Mouse (Mus musculus): ENCODE data around the gene Hist1h2bm. TPM values are rescaled to one million over a fixed set of nuclear protein-coding genes. Genes with fewer than 3 reads are reported as not detected.
"Not testable (repeated sequence)": the region's sequence is repeated elsewhere in the genome, so short reads cannot be mapped to it uniquely, and the experiment has no call there.

Hist1h2bm gene
- polyA plus RNA-seq, 1 experiment from 2014 or later, result 6.4 TPM

DNA sequence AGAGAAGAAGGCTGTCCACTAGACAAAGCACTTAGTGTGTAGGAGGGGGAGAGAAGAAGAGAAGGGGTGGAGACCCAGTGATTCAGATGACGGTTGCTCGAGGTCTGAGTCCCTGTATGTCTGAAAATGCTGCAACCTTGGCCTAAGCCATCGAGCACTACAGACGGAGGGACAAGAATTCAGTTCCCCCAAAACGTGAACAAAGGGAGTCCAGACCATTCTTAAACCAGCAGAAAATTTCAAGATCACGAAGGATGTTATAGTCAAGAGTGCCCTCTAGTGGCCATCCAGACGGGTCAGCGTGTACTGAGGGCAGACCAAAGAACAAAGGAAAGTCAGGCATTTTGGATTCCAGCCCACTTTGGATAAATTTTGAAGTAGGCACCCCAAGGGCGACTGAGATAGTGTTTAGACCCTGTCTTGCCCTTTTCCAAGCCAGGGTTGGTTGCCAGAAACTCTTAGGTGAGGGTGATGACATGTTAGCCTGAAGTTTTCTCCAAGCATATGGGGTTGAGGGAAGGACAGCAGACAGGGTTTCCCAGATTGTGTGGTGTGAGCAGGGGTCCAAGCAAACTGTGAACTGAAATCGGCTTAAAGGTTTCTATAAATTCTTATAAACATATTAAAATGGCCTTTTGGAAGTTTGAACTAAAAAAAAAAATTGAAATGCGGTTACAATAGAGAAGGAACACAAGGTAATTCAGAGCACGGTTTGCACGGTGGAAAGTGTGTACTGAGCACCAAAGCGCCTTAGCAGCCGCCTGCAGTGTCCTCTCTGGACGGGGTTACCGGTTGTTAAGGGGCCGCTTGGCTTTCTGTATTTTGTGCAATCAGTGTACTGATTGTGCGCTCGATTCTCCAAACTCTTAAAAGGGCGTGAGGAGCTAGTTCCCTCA, 12.4 kb downstream of the Hist1h2bm start:
- Histone ChIP-seq H3K4me1 (peaks cover 33% of the 10 kb centered on the region), H3K9ac (peak overlapping the region; percentile 77), H3K27ac (peak overlapping the region; percentile 95), H3K4me2 (peak overlapping the region; percentile 77), H3K4me3 (peak overlapping the region; percentile 62), H3K36me3 (no peaks in the 10 kb centered on the region), H3K9me3 (replicated peaks) (no peaks in the 10 kb centered on the region), H3K27me3 (replicated peaks) (no peaks in the 10 kb centered on the region)
- WGBS (ENCODE audit: insufficient replicate concordance), result under 1% methylated on average over 21 of the region's 21 CpGs
- ATAC-seq, result peak; percentile 62

DNA sequence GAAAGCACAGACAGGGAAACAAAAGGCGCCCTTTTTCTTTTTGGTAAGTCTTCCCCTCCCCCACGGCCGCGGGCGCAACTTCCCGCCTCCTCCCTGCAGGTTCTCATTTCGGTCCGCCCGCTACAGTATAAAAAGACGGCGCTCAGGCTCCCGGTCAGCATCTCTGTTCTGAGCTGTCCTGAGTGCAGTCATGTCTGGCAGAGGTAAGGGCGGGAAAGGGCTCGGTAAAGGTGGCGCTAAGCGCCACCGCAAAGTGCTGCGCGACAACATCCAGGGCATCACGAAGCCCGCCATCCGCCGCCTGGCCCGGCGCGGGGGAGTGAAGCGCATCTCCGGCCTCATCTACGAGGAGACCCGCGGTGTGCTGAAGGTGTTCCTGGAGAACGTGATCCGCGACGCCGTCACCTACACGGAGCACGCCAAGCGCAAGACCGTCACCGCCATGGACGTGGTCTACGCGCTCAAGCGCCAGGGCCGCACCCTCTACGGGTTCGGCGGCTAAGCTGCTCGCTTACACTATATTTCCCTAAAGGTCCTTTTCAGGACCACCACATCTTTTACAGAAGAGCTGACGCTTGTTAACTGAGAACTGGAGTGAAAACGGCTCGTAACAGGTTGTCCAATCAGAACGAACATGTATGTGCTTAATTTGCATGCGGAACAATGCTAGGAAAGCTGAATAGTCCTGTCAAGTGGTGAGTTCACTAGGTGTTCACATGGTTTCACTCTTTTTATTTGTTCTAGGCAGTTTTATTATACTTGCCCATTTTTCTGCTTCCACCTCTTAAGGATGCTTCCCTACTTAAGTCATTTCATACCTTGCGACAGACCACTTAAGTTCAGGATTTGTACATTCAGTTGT, 13.3 kb downstream of the Hist1h2bm start, which contains the start of gene Hist1h4j:
Gene Hist1h4j, plus strand, starts transcription at position 159 of the 862 bp plus-strand sequence.
- peak within 1 kb of the TSS; percentile 77 for H3K4me2 ChIP-seq
- H3K9ac ChIP-seq, result peak within 1 kb of the TSS; percentile 77
- not testable (repeated sequence) for H3K27me3 ChIP-seq (replicated peaks); H3K9me3 ChIP-seq (replicated peaks); H3K36me3 ChIP-seq
- ATAC-seq, result peak; percentile 91
- peak within 1 kb of the TSS; percentile 95 for H3K27ac ChIP-seq
- peak within 1 kb of the TSS; percentile 62 for H3K4me3 ChIP-seq
- peaks cover 39% of the 10 kb centered on the region for H3K4me1 ChIP-seq
- under 1% methylated on average over 48 of the region's 56 CpGs for WGBS (ENCODE audit: insufficient replicate concordance)

DNA sequence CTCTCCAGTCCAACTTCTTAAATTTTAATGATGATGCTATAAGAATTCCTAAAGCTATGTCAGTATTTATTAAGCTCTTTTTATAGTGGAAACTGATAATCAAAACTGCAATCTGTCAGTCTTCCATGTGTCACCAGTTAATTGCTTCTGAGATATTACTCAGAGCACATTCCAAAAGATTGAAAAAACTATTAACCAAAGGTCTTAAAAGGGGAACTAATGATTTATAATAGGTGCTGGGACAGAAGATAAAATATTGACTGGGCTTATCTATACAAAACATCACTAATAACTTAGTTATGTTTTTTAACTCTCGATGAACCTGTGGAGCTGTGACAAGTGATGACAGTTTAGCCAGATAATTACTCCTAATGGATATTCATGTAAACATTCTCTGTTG, 23.2 kb downstream of the Hist1h2bm start:
- Histone ChIP-seq H3K36me3 (peaks cover 4% of the 10 kb centered on the region), H3K27ac (no peak overlapping the region), H3K27me3 (replicated peaks) (no peaks in the 10 kb centered on the region), H3K4me1 (peaks cover 29% of the 10 kb centered on the region), H3K9ac (no peak overlapping the region), H3K9me3 (replicated peaks) (no peaks in the 10 kb centered on the region), H3K4me3 (no peak overlapping the region), H3K4me2 (no peak overlapping the region)
- ATAC-seq, result no peak
- 30% methylated on average over 1 of the region's 1 CpGs for WGBS (ENCODE audit: insufficient replicate concordance)

DNA sequence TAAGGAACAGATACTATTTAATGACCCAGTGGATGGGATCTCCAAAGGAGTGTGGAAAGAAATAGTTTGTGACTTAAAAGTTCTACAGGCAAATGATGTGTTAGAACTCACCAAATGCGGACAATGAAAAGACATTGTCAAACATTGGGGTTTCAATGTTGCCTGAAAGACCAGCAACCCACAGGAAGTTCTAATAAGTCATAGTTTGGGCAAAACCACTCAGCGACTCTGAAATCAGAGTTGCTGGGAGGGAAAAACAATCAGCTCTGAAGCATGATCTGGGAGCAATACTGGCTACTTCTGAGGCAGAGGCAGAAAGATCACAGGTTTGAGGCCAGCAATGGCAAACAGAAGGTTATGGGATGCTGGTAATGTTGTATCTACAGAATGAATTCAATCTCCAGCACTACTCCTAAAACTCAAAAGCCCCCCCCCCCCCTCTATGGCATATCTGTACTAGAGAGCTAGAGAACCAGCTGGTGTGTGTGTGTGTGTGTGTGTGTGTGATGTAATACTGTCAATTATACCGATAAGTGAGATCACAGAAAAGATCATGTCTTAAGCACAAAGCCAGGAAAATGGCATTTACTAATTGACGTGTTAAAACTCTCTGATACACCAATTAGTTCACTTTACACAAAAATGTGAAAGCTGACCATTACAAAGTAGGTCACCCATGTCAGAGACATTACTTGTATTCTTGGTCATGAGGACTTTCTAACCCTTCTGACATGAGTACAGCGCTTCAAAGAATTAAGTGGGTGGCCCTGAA, 27.7 kb downstream of the Hist1h2bm start:
- H3K9ac ChIP-seq, result peak overlapping the region; percentile 80
- no peak for ATAC-seq
- WGBS (ENCODE audit: insufficient replicate concordance), result under 1% methylated on average over 5 of the region's 5 CpGs

DNA sequence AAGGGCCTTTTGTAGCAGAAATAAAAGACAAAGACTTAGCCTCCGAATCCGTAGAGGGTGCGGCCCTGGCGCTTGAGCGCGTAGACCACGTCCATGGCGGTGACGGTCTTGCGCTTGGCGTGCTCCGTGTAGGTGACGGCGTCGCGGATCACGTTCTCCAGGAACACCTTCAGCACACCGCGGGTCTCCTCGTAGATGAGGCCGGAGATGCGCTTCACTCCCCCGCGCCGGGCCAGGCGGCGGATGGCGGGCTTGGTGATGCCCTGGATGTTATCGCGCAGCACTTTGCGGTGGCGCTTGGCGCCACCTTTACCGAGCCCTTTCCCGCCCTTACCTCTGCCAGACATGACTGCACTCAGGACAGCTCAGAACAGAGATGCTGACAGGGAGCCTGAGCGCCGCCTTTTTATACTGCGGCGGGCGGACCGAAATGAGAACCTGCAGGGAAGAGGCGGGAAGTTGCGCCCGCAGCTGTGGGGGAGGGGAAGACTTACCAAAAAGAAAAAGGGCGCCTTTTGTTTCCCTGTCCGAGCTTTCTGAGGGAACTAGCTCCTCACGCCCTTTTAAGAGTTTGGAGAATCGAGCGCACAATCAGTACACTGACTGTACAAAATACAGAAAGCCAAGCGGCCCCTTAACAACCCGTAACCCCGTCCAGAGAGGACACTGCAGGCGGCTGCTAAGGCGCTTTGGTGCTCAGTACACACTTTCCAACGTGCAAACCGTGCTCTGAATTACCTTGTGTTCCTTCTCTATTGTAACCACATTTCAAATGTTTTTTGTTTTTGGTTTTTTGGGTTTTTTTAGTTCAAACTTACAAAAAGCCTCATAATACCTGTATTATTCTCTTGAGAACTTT, 28.5 kb downstream of the Hist1h2bm start, which contains the start of gene Hist1h4k:
Gene Hist1h4k, minus strand, starts transcription at position 347 of the 859 bp plus-strand sequence.
- WGBS (ENCODE audit: insufficient replicate concordance), result under 1% methylated on average over 41 of the region's 56 CpGs
- H3K27ac ChIP-seq, result peak within 1 kb of the TSS; percentile 99
- H3K4me3 ChIP-seq, result peak within 1 kb of the TSS; percentile 61
- H3K4me2 ChIP-seq, result peak within 1 kb of the TSS; percentile 69
- not testable (repeated sequence) for H3K27me3 ChIP-seq (replicated peaks); H3K36me3 ChIP-seq; H3K9me3 ChIP-seq (replicated peaks)
- peak; percentile 64 for ATAC-seq
- peaks cover 46% of the 10 kb centered on the region for H3K4me1 ChIP-seq
- H3K9ac ChIP-seq, result peak within 1 kb of the TSS; percentile 80

More for the DNA sequence above, 27.7 kb downstream of the Hist1h2bm start:
- Histone ChIP-seq H3K27ac (peak overlapping the region; percentile 99), H3K4me3 (peak overlapping the region; percentile 61), H3K4me1 (peaks cover 49% of the 10 kb centered on the region), H3K9me3 (replicated peaks) (no peaks in the 10 kb centered on the region), H3K27me3 (replicated peaks) (no peaks in the 10 kb centered on the region), H3K4me2 (peak overlapping the region; percentile 68), H3K36me3 (peaks cover 4% of the 10 kb centered on the region)

DNA sequence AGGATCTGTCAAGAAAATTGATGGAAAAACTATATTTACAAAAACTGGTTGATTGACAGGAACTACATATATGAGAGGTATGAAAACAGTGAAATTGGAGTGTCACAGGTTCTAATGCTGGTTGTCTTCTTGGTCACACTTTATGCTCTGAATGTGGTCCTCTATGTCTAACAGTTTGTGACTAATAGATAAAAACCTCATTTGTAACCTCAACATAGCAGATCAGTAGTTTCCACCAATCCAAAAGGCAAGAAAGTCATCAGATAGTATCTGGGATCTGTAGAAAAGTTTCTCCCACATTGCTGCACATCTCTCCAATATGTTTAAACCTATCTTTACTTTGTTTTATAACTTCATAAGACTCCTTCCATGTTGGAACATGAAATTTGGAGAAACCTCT, 29.6 kb downstream of the Hist1h2bm start:
- no peak for ATAC-seq
- H3K4me2 ChIP-seq, result peak overlapping the region; percentile 69
- peaks cover 4% of the 10 kb centered on the region for H3K36me3 ChIP-seq

DNA sequence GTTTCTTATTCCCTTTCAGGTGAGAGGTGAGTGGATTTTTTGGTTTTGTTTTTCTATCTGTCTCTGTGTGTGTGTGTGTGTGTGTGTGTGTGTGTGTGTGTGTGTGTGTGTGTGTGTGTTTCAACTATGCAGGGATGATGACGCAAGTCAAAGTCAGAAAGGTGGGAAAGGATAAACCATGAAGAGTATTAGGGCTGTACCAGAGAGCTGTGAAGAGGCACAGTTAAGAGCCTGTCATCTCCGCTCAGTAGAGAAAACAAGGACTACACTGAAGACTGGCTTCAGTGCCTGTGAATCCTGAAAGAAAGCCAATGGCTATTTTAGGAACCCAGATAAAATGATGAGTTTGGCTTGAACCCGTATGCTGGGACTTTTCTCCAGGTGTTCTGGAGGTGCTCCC, 30.0 kb downstream of the Hist1h2bm start:
- H3K4me2 ChIP-seq, result peak overlapping the region; percentile 69
- H3K4me3 ChIP-seq, result peak overlapping the region; percentile 56
- no peak for ATAC-seq
- H3K9me3 ChIP-seq (replicated peaks), result no peaks in the 10 kb centered on the region
- peak overlapping the region; percentile 80 for H3K9ac ChIP-seq
- WGBS (ENCODE audit: insufficient replicate concordance), result 38% methylated on average over 3 of the region's 3 CpGs
- peak overlapping the region; percentile 99 for H3K27ac ChIP-seq
- H3K36me3 ChIP-seq, result peaks cover 4% of the 10 kb centered on the region
- H3K4me1 ChIP-seq, result peaks cover 44% of the 10 kb centered on the region
- H3K27me3 ChIP-seq (replicated peaks), result no peaks in the 10 kb centered on the region

More for the DNA sequence above, 29.6 kb downstream of the Hist1h2bm start:
- Histone ChIP-seq H3K4me1 (peaks cover 43% of the 10 kb centered on the region), H3K27ac (peak overlapping the region; percentile 99), H3K27me3 (replicated peaks) (no peaks in the 10 kb centered on the region), H3K9me3 (replicated peaks) (no peaks in the 10 kb centered on the region), H3K9ac (peak overlapping the region; percentile 80), H3K4me3 (peak overlapping the region; percentile 56; the same call in 1 of the 2 replicates)

DNA sequence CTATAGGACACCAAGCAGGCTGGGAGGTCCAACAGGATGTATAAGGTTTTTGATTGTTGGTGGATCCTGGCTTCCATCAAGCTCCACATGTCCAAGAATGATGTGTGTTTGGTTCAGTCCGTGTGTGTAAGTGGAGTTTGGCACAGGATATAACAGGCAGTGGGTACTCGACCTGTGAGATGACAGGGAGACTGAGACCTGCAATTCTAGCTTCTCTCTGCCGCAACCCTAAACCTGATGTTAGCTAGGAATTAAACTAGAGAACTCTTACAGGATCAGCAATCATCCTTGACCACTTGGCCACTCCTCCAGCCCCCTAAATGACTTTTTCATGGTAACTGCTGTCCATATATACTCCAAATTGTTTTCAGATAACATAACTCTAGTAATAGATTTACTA, 30.5 kb downstream of the Hist1h2bm start:
- Histone ChIP-seq H3K4me3 (peak overlapping the region; percentile 56), H3K27ac (peak overlapping the region; percentile 99), H3K9me3 (replicated peaks) (no peaks in the 10 kb centered on the region), H3K4me1 (peaks cover 41% of the 10 kb centered on the region), H3K36me3 (peaks cover 2% of the 10 kb centered on the region), H3K4me2 (peak overlapping the region; percentile 69), H3K27me3 (replicated peaks) (no peaks in the 10 kb centered on the region), H3K9ac (peak overlapping the region; percentile 80)
- no peak for ATAC-seq
- 34% methylated on average over 3 of the region's 3 CpGs for WGBS (ENCODE audit: insufficient replicate concordance)

DNA sequence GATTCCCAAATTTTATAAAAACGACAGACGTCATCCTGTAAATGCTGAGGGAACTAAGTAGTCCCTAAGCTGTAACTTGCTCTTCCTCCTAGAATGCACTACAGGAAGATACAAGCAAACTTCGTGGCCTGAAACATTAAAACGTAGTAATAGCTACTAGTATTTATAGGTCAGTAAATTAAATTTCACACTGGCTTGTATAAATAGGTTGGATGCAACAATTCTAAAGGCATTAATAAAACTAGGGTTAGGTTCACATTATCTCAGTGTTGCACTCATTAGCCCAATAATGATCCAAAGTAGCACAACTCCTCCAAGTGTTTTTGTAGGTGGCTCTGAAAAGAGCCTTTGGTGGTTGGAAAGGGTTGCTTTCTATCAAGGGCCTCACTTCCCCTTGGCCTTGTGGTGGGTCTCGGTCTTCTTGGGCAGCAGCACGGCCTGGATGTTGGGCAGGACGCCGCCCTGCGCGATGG, 31.2 kb downstream of the Hist1h2bm start:
- under 1% methylated on average over 10 of the region's 10 CpGs for WGBS (ENCODE audit: insufficient replicate concordance)
- Histone ChIP-seq H3K4me2 (peak overlapping the region; percentile 69), H3K36me3 (no peaks in the 10 kb centered on the region), H3K27ac (peak overlapping the region; percentile 99), H3K9me3 (replicated peaks) (no peaks in the 10 kb centered on the region), H3K27me3 (replicated peaks) (no peaks in the 10 kb centered on the region), H3K4me3 (peak overlapping the region; percentile 56), H3K9ac (peak overlapping the region; percentile 80), H3K4me1 (peaks cover 37% of the 10 kb centered on the region)
- ATAC-seq, result no peak

DNA sequence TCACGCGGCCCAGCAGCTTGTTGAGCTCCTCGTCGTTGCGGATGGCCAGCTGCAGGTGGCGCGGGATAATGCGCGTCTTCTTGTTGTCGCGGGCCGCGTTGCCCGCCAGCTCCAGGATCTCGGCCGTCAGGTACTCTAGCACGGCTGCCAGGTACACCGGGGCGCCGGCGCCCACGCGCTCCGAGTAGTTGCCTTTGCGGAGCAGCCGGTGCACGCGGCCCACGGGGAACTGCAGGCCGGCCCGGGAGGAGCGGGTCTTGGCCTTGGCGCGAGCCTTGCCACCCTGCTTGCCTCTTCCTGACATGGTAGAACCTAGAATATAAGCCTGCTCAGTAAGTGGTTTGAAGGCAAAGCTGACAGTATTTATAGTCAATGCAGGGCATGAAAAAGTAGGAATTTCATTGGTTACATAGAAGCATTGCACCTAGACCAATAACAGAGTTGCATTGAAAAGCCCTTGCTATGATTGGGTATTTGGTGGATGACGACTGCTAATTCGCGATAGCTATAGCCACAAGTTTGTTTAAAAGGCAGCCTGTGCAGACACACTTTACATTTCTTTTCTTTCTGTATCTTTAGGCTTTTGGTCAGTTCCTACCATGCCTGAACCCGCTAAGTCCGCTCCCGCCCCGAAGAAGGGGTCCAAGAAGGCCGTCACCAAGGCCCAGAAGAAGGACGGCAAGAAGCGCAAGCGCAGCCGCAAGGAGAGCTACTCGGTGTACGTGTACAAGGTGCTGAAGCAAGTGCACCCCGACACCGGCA, 31.9 kb downstream of the Hist1h2bm start, which contains the start of the genes Hist1h2ak and Hist1h2bn:
Gene Hist1h2ak, minus strand, starts transcription at position 304 of the 762 bp plus-strand sequence.
Gene Hist1h2bn, plus strand, starts transcription at position 600 of the 762 bp plus-strand sequence.
- ATAC-seq, result peak; percentile 86
- WGBS (ENCODE audit: insufficient replicate concordance), result under 1% methylated on average over 49 of the region's 50 CpGs
- peak within 1 kb of the TSS; percentile 56 for H3K4me3 ChIP-seq
- H3K36me3 ChIP-seq; H3K27me3 ChIP-seq (replicated peaks); H3K9me3 ChIP-seq (replicated peaks): not testable (repeated sequence)
- peak within 1 kb of the TSS; percentile 80 for H3K9ac ChIP-seq
- H3K4me2 ChIP-seq, result peak within 1 kb of the TSS; percentile 69
- peak within 1 kb of the TSS; percentile 99 for H3K27ac ChIP-seq
- peaks cover 34% of the 10 kb centered on the region for H3K4me1 ChIP-seq
